Mouse (Mus musculus) adrenal gland, adult 2 months (tissue): Measurements from ENCODE around the gene Cela3a. TPM values are rescaled to one million over a fixed set of nuclear protein-coding genes. Genes with fewer than 3 reads are reported as not detected.
"Not testable (repeated sequence)": the region's sequence is repeated elsewhere in the genome, so short reads cannot be mapped to it uniquely, and the experiment has no call there.

ENCODE experiments used
- DNase-seq: peaks from one replicate; pipeline ENCODE4 v3.0.0; 2021
- polyA plus RNA-seq: library from polyadenylated mRNA; depleted of rRNA; stranded (reverse); fragments of >200 nt; gene quantifications from 2 replicates; pipeline ENCODE4 v1.2.3, GENCODE M21; 2012
- total RNA-seq, 2 experiments: library from RNA; stranded (reverse); gene quantifications; 2 replicates each; pipeline ENCODE4 v1.2.3; 2021

The Cela3a gene
- total and polyA plus RNA-seq, 3 experiments, result not detected

DNA sequence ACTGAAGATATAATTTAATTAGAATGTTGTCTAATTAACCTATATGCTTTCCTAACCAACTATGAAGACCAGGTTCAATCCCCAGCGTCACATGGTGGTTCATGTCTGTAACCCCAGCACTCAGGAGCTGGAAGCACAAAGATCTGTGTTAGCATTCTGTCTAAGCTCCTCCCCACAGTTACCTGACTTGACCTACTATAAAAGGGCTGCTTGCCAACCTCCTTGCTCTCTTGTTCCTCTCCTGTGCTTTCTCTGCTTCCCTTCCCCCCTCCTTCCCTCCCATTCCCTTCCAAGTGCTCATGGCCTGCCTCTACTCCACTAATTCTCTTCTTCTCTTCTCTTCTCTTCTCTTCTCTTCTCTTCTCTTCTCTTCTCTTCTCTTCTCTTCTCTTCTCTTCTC lies 5.3 kb upstream of the Cela3a start:
- no peak for DNase-seq

DNA sequence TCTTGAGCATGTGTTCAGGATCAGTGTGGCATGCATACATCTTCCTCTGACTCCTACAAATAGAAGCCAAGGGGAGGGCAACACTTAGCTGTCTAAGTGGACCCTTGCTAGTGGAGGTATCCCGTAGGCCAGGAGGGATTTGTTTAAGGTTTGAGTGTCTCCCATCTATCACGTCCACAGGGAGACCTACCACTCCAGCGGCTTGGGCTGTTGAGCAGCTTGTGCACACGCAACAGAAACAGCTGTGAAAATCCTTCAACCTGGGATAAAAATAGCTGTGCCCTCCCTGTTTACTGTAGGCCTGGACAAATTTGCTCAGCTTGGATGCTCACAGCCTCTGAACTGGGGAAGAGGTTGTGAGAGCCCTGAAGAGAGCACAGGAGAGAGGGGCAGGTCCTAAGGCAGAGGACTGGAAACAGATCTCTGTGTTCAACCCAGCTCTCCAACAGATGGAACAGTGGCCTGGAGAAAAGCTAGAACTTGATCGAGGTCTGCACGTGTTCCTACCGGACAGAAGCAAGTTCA lies 2.7 kb upstream of the Cela3a start:
- DNase-seq, result not testable (repeated sequence)

DNA sequence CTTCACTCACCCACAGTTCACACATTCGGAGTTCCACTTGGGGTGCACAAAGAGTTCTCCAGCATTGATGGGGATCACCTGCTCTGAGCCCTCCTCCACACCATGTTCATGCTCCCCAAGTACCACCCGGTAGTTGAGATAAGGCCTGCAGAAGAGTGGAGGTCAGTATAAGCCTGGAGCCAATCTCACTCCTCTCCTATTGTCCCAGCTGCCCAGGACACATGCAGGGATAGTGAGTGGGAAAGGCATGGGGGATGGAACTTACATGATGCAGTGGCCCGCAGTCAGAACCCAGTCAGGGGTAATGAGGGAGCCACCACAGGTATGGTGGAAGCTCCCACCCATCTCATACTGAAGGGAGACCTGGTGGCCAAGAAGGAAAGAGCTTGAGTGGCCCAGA lies 4.0 kb downstream of the Cela3a start:
- DNase-seq, result no peak

DNA sequence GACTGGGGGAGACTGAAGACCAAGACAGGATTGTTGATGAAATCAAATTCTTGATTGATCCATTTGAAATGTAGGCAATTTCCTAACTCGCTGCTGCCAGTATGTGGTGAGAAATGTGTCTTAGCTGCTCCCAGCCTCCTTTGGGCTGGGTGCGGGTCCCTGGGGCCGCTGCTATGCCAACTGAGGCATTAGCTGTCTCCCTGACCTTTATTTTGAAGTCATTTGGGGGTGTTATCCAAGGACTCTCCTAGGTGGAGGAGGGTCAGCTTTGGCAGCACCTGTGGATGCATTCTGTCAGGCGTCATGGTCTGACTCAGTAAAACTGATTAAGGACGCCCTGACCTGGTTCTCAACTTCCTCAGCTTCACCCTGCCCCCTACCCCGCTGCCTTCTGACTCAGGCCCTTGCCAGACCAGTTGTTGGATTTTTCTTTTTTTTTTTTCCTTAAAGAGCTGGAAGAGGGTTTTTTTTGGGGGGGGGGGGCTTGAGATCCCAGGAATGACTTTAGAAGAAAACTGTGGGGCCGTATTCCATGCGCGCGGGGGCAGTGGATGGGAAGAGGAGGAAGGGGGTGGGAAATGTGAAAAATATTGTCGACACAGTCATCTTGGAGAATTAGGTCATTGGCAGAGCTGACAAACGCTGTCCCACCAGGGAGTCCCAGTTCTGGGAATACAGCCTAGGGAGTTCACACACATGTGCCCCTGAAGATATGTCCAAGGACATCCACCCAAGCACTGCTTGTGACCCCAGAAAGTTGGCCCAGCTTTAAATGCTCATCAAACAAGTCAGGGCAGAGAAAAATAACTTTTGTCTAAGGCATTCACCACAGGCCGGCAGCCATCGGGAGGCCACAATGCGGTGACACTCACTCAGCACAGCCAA lies 12.7 kb downstream of the Cela3a start:
- peak; percentile 88 for DNase-seq

DNA sequence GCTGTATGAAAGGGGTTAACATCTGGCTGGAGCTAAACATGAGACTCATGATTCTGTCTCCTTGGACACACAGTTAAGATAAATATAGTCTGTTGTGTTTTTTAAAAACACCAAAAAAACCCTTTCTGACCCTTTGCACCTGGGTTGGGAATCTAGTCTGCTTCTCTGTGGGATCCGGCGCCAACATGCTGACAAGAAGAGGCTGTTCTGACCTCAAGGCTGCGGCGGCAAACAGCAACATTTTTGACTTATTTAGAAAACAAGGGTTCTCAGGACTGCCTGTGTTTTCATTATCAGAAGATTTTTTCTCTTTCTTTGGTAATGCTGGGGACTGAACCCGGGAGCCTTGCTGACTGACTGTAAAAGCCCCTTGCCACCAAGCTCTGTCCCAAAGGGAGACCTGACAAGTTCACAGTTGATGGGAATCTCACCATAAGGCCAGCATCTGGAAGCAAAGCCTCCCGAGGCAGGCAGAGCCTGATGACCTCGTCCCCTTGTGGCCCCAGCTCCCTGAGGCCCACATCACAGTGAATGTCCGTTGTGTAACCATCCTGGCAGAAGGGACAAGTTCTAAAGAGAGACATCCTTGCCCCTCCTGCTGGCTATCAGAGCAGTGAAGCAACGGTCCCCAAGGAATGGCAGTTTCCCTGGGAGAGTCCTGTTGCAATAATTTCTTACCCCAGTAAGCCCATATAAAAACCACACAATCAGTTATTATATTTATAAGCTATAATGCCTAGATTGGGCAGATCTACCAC lies 16.0 kb downstream of the Cela3a start:
- DNase-seq, result peak; percentile 69

DNA sequence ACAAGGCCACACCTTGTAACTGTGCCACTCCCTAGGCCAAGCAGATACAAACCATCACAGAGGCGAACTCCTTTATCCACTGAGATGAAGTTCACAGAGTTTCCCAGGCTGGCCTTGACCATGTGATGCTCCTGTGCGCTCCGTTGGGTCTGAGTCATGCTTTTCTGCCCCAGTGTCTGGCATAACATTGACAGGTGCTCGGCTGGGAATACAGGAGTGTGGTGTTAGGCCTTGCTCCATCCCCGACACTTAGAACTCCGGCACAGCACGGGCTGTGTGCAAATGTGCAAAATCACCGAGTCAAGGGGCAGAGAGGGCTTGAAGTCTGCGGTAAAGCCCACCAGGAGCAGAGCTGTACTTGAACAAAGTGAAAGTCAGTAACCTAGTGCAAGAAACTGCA lies 16.7 kb downstream of the Cela3a start:
- peak; percentile 75 for DNase-seq

DNA sequence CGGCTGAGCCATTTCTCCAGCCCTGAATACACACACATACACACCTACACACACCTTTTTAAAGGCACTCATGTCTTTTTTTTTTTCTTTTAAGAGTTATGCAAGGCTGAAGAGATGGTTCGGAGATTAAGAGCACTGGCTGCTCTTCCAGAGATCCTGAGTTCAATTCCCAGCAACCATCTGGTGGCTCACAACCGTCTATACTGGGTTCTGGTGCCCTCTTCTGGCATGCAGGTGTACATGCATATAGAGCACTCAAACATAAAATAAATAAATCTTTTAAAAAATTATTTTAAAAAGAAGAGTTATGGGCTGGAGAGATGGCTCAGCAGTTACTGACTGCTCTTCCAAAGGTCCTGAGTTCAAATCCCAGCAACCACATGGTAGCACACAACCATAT lies 18.3 kb downstream of the Cela3a start:
- no peak for DNase-seq

DNA sequence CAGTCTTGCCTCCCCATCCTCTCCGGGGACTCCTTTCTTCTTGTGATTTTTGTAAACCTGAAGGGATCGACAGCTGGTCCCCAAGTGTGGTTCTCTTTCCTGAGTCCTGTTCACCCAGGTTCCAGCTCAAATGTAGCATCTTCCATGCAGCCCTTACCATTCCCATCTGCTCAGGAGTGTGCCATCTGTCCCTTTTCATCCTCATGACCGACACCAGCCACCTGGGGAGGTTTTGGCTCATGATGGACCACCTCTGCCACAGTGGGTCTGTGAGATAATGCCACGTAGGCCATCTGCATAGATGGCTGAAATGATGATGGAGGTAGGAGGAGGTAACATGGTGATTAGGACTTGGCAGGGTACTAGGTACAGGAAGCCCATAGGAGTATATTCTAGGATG lies 19.4 kb downstream of the Cela3a start:
- no peak for DNase-seq

DNA sequence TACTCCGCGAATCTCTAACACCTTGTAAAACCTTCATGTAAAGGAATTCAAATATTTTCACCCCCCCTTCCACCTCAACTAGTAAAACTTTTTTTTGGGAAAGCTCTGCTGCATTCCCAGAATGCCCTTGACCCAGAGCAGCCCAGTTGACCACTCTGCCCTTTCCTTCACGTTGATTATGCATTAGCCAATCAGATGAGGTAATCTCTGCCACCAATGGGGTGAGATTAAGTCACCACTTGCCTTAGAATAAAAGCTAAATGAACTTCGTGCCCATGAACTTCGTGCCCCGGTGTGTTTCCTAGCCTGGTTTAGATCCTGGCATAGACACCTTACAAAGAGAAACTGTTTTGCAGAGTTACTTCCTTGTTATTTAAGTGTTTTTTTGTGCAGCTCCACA lies 20.6 kb downstream of the Cela3a start:
- DNase-seq, result peak; percentile 72

DNA sequence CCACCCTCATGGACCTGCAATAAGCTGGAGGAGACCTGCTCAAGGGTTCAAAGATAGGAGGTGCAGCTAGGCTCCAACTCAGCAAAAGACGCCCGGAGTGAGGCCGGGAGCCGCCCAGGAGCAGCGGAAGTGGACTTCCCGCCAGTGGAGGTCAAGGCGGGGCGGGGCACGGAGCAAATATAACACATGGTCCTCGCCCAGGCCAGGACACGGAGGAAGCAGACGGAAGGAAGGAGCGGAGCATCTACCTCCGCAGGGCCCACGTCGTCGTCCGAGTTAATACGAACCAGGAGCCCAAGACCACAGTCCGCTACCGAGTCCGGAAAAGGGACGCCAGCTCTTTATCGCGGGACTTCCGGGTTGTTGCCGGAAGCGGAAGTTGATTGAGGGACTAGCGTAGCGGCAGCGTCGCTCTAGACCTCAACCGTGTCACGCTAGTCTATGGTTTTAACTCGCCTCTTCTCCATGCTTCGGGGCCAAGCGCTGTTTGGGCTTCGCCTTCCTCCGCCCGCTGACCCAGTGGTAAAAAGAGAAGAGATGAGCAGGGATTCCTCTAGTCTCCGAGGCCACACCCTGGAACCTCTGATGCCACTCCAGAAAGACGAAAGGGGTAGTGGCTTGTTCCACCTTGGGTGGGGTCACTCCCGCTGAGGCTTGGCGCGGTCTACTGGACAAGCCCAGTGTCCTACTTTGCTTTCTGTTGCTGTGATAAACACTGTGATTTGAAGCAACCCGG lies 21.4 kb downstream of the Cela3a start:
- peak; percentile 91 for DNase-seq

DNA sequence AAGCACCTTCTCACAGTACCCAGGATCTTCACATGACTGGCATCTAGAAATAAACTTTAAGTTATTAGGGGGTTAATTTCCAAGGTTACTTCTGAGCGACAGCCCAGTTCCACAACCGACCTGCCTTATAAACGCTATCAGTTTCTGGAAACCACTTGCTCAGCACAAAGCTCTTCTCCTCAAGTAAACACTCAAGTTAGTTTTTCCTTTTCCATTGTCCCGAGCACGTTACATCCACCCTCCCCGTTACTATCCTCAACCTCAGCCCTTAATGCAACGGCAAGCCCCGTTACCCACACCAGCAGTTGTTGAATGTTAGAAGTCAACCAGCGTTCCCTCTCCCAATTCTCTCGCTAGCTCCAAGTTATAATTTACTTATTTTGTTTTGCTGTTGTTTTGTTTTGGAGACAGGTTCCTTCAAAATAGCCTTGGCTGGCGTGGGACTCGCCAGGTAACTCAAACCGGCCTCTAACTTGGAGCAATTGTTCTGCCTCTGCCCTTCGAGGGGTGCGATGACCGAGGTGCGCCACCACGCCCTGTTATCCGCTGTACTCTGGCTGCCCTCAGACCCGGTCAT lies 22.0 kb downstream of the Cela3a start:
- no peak for DNase-seq

DNA sequence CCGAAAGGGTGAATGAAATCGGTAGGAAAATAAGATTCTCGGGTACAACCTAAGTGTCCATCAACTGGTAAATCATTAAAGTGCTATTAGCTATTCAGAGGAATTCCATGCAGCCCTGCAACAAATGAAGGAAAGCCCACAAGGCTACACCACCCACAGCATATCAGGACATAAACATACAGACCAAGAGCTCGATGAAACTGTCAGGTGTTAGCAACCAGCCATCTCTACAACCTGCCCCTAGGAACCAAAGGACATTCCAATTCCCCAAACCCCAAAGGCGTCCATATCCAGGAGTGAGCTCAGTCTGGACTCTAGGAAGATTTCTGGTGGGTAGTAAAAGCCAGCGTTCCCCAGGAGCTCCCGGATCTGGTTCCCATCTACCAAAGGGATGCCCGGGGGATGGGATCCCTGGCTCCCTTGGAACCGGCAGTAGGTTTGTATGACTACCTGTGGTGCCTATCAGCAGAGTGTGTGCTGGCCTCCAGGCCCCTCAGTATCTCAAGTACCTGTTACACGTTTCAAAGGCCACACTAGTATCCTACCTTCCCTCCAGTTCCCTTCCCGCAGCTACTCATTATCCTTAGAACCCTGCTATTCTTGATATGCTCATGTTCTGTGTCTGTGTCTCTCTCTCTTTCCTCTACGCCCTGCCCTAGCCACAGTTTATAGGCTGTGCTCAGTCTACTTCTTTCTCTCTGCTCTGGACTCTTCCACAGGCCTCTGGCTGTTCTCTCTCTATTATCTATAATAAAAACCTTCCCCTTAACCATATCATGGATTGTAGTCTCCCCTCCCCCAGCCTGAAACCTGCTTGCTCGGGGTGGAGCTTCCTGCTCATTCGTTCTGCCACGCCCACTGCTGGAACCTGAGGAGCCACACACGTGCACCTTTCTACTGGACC lies 28.6 kb downstream of the Cela3a start:
- DNase-seq, result no peak

DNA sequence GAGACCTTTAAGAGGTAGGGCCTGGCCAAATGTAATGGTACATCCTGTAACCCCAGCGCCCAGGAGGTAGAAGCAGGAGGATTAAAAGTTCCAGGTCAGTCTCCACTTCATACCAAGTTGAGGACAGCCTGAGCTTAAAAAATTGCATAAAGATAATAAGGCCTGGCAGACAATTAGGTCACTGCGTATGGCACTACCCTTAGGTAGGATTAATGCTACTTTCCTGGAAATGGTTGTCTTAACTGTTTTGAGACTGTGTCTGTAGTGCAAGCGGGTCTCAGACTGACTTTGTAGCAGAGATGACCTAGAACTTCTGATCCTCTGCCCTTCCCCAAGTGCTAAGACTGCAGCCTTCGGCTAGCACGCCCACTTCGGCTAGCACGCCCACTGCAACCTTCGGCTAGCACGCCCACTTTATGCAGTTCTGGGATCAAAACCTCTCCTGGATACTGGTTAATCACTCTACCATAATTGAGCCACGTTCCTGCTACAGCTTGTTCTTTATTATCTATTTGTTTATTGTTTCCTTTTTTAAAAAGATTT lies 29.8 kb downstream of the Cela3a start:
- DNase-seq, result no peak

DNA sequence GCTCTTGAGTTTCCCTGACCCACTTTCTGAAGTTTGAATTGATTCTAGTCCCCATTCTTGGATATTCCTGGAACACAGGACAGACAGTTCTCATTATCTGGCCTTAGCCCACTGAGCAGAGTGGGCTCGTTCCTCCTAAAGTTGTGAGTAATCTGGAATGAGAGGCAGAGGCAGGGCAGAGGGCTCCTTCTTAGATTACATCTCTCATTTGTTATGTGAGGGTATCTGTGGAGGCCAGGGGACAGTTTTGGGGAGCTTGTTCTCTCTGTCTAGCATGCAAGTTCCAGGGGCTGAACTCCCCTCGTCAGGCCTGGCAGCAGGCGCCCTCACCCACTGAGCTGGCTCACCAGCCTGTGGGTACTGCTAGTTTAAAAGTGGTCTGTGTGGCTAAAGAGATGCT lies 30.5 kb downstream of the Cela3a start:
- DNase-seq, result no peak

DNA sequence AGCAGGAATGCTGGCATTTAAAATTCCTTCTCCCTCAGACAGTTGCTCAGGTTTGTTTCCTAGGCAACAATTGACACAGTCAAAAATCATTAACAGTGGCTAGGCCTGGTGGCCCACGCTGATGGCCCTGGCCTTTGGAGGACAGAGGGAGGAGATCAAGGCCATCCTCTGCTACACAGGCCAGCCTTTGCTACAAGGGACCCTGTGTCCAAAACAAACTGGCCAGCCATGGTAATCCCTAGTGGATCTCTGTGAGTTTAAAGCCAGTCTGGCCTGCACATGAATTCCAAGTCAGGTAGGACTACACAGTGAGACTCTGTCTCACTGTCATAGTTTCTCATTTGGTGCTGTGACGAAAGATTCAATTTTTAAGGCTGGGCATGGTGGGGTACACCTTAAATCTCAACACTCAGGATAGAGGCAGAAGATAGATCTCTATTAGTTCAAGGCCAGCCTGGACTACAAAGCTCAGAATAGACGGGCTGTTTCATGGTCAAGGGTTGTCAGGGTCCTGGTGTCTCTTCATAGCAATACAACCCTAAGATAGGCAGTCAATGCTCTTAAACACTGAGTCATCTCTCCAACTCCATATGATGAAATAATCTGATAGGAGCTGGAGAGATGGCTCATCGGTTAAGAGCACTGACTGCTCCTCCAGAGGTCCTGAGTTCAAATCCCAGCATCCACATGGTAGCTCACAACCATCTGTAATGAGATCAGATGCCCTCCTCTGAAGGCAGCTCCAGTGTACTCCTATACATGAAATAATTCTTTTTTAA lies 31.9 kb downstream of the Cela3a start:
- DNase-seq, result peak; percentile 67

DNA sequence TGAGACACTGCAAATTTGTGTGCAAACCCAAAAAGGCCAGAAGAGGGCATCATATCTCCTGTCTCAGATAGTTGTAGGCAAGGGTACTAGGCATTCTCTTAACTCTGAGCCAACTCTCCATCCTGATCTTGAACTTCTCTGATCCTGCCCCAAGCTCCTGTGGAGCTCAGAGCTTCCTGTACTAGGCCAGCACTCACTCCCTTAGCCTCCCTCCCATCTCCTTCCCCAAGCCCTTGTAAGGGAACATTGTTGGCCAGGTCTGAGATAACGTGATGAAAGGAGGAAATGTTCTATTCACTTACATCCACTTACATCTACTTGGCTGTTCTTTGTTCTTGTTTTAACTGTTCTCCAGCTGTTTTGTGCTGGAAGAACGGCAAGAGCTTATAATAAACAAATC lies 32.8 kb downstream of the Cela3a start:
- no peak for DNase-seq

DNA sequence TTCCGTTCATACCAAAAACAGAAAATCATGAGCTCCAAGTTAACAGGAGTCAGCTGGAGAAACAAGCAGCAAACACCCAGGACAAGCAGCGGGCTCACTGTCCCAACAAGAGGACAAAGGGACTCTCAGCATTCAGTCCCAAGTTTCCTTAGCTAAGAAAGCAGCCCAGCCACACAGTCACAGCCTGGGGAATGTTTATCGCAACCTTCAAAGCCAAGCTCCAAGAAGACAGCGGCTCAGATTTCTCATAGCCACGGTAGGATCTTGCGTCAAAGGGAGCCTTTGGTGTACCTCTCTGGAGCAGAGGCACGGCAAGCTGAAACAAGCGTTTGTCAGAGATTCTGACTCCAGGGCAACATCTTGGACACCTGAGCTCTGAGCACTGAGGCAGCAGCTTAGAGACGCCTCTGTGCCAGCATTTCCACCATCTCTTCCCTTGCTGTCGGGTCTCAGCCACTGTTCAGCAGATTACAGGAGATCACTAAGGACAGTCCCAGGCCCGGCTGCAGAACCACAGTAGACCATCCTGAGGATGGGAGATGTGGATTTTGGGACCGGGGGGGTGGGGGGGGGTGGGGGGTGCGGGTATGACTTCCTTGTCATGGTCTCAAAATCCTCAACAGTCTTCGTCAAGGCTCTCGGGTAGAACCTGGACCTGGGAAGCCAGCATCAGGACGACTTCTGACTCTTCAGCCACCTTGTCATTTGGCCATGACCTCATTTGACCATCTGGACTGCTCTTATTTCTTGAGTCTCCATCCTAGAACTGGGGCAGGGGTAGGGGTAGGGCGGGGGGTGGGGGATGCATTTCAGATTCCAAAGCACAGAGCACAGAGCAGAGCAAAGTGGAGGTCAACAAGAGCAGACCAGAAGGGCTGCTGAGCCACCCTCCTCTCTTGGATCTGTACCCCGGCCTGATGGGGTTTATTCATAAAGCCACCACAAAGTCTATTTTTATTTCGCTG lies 34.0 kb downstream of the Cela3a start:
- peak; percentile 53 for DNase-seq

DNA sequence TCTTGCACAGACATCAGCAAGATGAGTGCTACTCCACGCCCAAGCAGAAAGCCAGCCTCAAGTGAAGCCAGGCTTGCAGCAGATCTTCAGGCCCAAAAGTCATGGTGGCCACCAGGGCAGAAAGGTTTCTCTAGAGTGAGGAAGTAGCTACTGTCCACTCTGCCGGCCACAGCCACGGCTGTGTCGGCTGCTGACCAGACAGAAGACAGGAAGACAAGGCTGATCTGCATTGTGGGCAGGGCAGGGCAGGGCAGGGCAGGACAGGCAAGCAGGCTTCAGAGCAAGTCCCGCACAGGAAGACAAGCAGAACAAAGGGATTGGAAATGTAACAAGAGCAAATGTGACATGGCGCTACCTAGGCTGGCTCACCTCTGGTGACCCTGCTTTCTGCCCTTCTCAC lies 35.9 kb downstream of the Cela3a start:
- DNase-seq, result peak; percentile 47
